Mouse (Mus musculus) spleen, adult 18-20 months (tissue): ENCODE measurements at regions not wholly inside any gene's neighbourhood (a gene's known extent, or its start where the extent isn't known, plus 50 kb on each side); places are given as distances from the start of the nearest gene placed in this dataset.

ENCODE experiments used
- DNase-seq, 2 experiments: peaks; one replicate each; pipeline ENCODE4 v3.0.0; 2022; ENCODE audit warnings: mixed read lengths in 2 of 2

GRCm38 (mm10) chr3:35242349-35242748 is 511.6 kb upstream of the Atp11b start:
- DNase-seq, result no peak

- no peak for DNase-seq
Measured at GRCm38 (mm10) chr3:35242871-35243529, 510.9 kb upstream of the Atp11b start.

- no peak for DNase-seq
Measured at GRCm38 (mm10) chr3:35245003-35245402, 508.9 kb upstream of the Atp11b start.

- no peak for DNase-seq
Measured at GRCm38 (mm10) chr3:35245946-35246665, 507.8 kb upstream of the Atp11b start.

- no peak for DNase-seq
Measured at GRCm38 (mm10) chr3:35249160-35249559, 504.7 kb upstream of the Atp11b start.

GRCm38 (mm10) chr3:35250092-35250749 is 503.7 kb upstream of the Atp11b start:
- DNase-seq, result no peak

- no peak for DNase-seq
Measured at GRCm38 (mm10) chr3:35253861-35254260, 500.0 kb upstream of the Atp11b start.

GRCm38 (mm10) chr3:35260936-35261335 is 493.0 kb upstream of the Atp11b start:
- DNase-seq, result no peak

GRCm38 (mm10) chr3:35268949-35269348 is 485.0 kb upstream of the Atp11b start:
- DNase-seq, result no peak

- no peak for DNase-seq
Measured at GRCm38 (mm10) chr3:35269977-35270880, 483.7 kb upstream of the Atp11b start.

GRCm38 (mm10) chr3:35273546-35273945 is 480.4 kb upstream of the Atp11b start:
- DNase-seq, result no peak

GRCm38 (mm10) chr3:35280981-35281380 is 472.9 kb upstream of the Atp11b start:
- DNase-seq, result no peak

GRCm38 (mm10) chr3:35282106-35282505 is 471.8 kb upstream of the Atp11b start:
- no peak for DNase-seq

- DNase-seq, result no peak
Measured at GRCm38 (mm10) chr3:35294771-35295170, 459.1 kb upstream of the Atp11b start.

GRCm38 (mm10) chr3:35295746-35296145 is 458.2 kb upstream of the Atp11b start:
- no peak for DNase-seq

- no peak for DNase-seq
Measured at GRCm38 (mm10) chr3:35299036-35299435, 454.9 kb upstream of the Atp11b start.

GRCm38 (mm10) chr3:35306013-35306412 is 447.9 kb upstream of the Atp11b start:
- DNase-seq, result no peak

GRCm38 (mm10) chr3:35314177-35314576 is 439.7 kb upstream of the Atp11b start:
- no peak for DNase-seq

- no peak for DNase-seq
Measured at GRCm38 (mm10) chr3:35315162-35315561, 438.7 kb upstream of the Atp11b start.

GRCm38 (mm10) chr3:35318348-35318747 is 435.6 kb upstream of the Atp11b start:
- no peak for DNase-seq

GRCm38 (mm10) chr3:35320844-35321393 is 433.0 kb upstream of the Atp11b start:
- no peak for DNase-seq

GRCm38 (mm10) chr3:35321991-35322390 is 431.9 kb upstream of the Atp11b start:
- no peak for DNase-seq

- no peak for DNase-seq
Measured at GRCm38 (mm10) chr3:35322899-35323298, 431.0 kb upstream of the Atp11b start.
